Mouse (Mus musculus): ENCODE data around the gene Phpt1. TPM values are rescaled to one million over a fixed set of nuclear protein-coding genes. Genes with fewer than 3 reads are reported as not detected.
"Not testable (repeated sequence)": the region's sequence is repeated elsewhere in the genome, so short reads cannot be mapped to it uniquely, and the experiment has no call there.

The Phpt1 gene
- polyA plus RNA-seq, 1 experiment, result 94.2 TPM

GRCm38 (mm10) chr2:25560551-25560950 is 14.5 kb downstream of the Phpt1 start:
- Histone ChIP-seq H3ac (ENCODE audit: control insufficient read depth, insufficient read length, low read depth) (no peak overlapping the region), H3K4me3 (ENCODE audit: insufficient read depth, poor library complexity, severe bottlenecking) (no peak overlapping the region), H3K36me3 (ENCODE audit: control insufficient read depth, insufficient read depth) (peaks cover 59% of the 10 kb centered on the region), H3K79me2 (ENCODE audit: control insufficient read depth, insufficient read depth) (peaks cover 49% of the 10 kb centered on the region), H3K27me3 (ENCODE audit: control insufficient read depth, insufficient read depth, insufficient read length) (no peaks in the 10 kb centered on the region), H3K79me3 (ENCODE audit: low read depth) (peaks cover 25% of the 10 kb centered on the region)
- no peak for TF ChIP-seq CTCF (IDR thresholded peaks at IDR 0.05; ENCODE audit: control insufficient read depth, insufficient read depth, insufficient read length)

GRCm38 (mm10) chr2:25558774-25559173 is 16.2 kb downstream of the Phpt1 start:
- Histone ChIP-seq H3K36me3 (ENCODE audit: control insufficient read depth, insufficient read depth) (peaks cover 43% of the 10 kb centered on the region), H3K79me3 (ENCODE audit: low read depth) (peaks cover 25% of the 10 kb centered on the region), H3K79me2 (ENCODE audit: control insufficient read depth, insufficient read depth) (peaks cover 49% of the 10 kb centered on the region), H3K4me3 (ENCODE audit: insufficient read depth, poor library complexity, severe bottlenecking) (peak overlapping the region; percentile 98), H3K27me3 (ENCODE audit: control insufficient read depth, insufficient read depth, insufficient read length) (no peaks in the 10 kb centered on the region), H3ac (ENCODE audit: control insufficient read depth, insufficient read length, low read depth) (no peak overlapping the region)
- TF ChIP-seq CEBPB (IDR thresholded peaks at IDR 0.05; ENCODE audit: low read depth) (no peak), FOSL1 (IDR thresholded peaks at IDR 0.05; ENCODE audit: insufficient read depth, low read length, poor library complexity, severe bottlenecking) (no peak), CTCF (IDR thresholded peaks at IDR 0.05; ENCODE audit: control insufficient read depth, insufficient read depth, insufficient read length) (no peak), USF1 (IDR thresholded peaks at IDR 0.05; ENCODE audit: low read depth) (no peak), MAX (IDR thresholded peaks at IDR 0.05) (no peak), MYOG (IDR thresholded peaks at IDR 0.05; ENCODE audit: control insufficient read depth, extremely low read depth, insufficient read length) (no peak), MYOD1 (IDR thresholded peaks at IDR 0.05; ENCODE audit: control insufficient read depth, insufficient read length, low read depth) (no peak)

GRCm38 (mm10) chr2:25557964-25558360 is 17.1 kb downstream of the Phpt1 start:
- peaks cover 25% of the 10 kb centered on the region for H3K79me3 ChIP-seq (ENCODE audit: low read depth)
- no peak for TF ChIP-seq FOSL1 (IDR thresholded peaks at IDR 0.05; ENCODE audit: insufficient read depth, low read length, poor library complexity, severe bottlenecking)
- TF ChIP-seq CEBPB (IDR thresholded peaks at IDR 0.05; ENCODE audit: low read depth), result no peak
- no peak for TF ChIP-seq MAX (IDR thresholded peaks at IDR 0.05)
- no peak for TF ChIP-seq USF1 (IDR thresholded peaks at IDR 0.05; ENCODE audit: low read depth)
- no peak for TF ChIP-seq CTCF (IDR thresholded peaks at IDR 0.05; ENCODE audit: control insufficient read depth, insufficient read depth, insufficient read length)
- no peak for TF ChIP-seq MYOG (IDR thresholded peaks at IDR 0.05; ENCODE audit: control insufficient read depth, extremely low read depth, insufficient read length)
- no peak for TF ChIP-seq MYOD1 (IDR thresholded peaks at IDR 0.05; ENCODE audit: control insufficient read depth, insufficient read length, low read depth)

GRCm38 (mm10) chr2:25557221-25557963 is 17.6 kb downstream of the Phpt1 start, which contains the start of gene Edf1:
TSS of gene Edf1 (plus strand) at chr2:25557847.
- peaks cover 25% of the 10 kb centered on the region for H3K79me3 ChIP-seq (ENCODE audit: low read depth)
- TF ChIP-seq MAX (IDR thresholded peaks at IDR 0.05), result no peak
- TF ChIP-seq MYOG (IDR thresholded peaks at IDR 0.05; ENCODE audit: control insufficient read depth, extremely low read depth, insufficient read length), result no peak
- TF ChIP-seq USF1 (IDR thresholded peaks at IDR 0.05; ENCODE audit: low read depth), result no peak
- no peak for TF ChIP-seq CEBPB (IDR thresholded peaks at IDR 0.05; ENCODE audit: low read depth)
- no peak for TF ChIP-seq MYOD1 (IDR thresholded peaks at IDR 0.05; ENCODE audit: control insufficient read depth, insufficient read length, low read depth)
- no peak for TF ChIP-seq CTCF (IDR thresholded peaks at IDR 0.05; ENCODE audit: control insufficient read depth, insufficient read depth, insufficient read length)
- no peak for TF ChIP-seq FOSL1 (IDR thresholded peaks at IDR 0.05; ENCODE audit: insufficient read depth, low read length, poor library complexity, severe bottlenecking)
- H3K27me3 ChIP-seq (ENCODE audit: control insufficient read depth, insufficient read depth, insufficient read length), result no peaks in the 10 kb centered on the region
- H3ac ChIP-seq (ENCODE audit: control insufficient read depth, insufficient read length, low read depth), result peak within 1 kb of the TSS; percentile 87
- H3K79me2 ChIP-seq (ENCODE audit: control insufficient read depth, insufficient read depth), result peaks cover 49% of the 10 kb centered on the region
- H3K4me3 ChIP-seq (ENCODE audit: insufficient read depth, poor library complexity, severe bottlenecking), result peak within 1 kb of the TSS; percentile 98
- peaks cover 32% of the 10 kb centered on the region for H3K36me3 ChIP-seq (ENCODE audit: control insufficient read depth, insufficient read depth)

More at GRCm38 (mm10) chr2:25557964-25558360, 17.1 kb downstream of the Phpt1 start:
- no peaks in the 10 kb centered on the region for H3K27me3 ChIP-seq (ENCODE audit: control insufficient read depth, insufficient read depth, insufficient read length)
- H3K4me3 ChIP-seq (ENCODE audit: insufficient read depth, poor library complexity, severe bottlenecking), result peak overlapping the region; percentile 98
- peaks cover 35% of the 10 kb centered on the region for H3K36me3 ChIP-seq (ENCODE audit: control insufficient read depth, insufficient read depth)
- peak overlapping the region; percentile 87 for H3ac ChIP-seq (ENCODE audit: control insufficient read depth, insufficient read length, low read depth)
- peaks cover 49% of the 10 kb centered on the region for H3K79me2 ChIP-seq (ENCODE audit: control insufficient read depth, insufficient read depth)

DNA sequence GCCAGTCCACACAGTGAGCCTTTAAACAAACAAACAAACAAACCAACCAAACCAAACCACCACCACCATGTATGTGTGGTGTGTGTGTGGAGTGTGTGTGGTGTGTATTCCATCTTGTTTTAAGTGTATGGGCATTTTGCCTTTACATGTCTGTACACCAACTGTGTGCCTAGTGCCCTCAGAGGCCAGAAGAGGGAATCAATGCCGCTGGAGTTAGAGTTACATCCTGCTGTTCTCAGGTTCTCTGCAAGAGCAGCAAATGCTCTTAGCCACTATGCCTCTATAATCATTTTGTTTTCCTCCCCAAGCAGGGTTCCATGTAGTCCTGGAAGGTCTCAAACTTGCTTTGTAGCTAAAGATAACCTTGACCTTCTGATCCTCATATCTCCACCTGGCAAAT is 18.7 kb downstream of the Phpt1 start:
- Histone ChIP-seq H3K4me3 (ENCODE audit: insufficient read depth, poor library complexity, severe bottlenecking) (no peak overlapping the region), H3K36me3 (ENCODE audit: control insufficient read depth, insufficient read depth) (peaks cover 23% of the 10 kb centered on the region)
- TF ChIP-seq MAX (IDR thresholded peaks at IDR 0.05) (no peak), MYOD1 (IDR thresholded peaks at IDR 0.05; ENCODE audit: control insufficient read depth, insufficient read length, low read depth) (no peak), MYOG (IDR thresholded peaks at IDR 0.05; ENCODE audit: control insufficient read depth, extremely low read depth, insufficient read length) (no peak), USF1 (IDR thresholded peaks at IDR 0.05; ENCODE audit: low read depth) (no peak), CEBPB (IDR thresholded peaks at IDR 0.05; ENCODE audit: low read depth) (no peak), CTCF (IDR thresholded peaks at IDR 0.05; ENCODE audit: control insufficient read depth, insufficient read depth, insufficient read length) (no peak), FOSL1 (IDR thresholded peaks at IDR 0.05; ENCODE audit: insufficient read depth, low read length, poor library complexity, severe bottlenecking) (no peak)

GRCm38 (mm10) chr2:25555479-25555878 is 19.5 kb downstream of the Phpt1 start:
- not testable (repeated sequence) for H3K27me3 ChIP-seq (ENCODE audit: control insufficient read depth, insufficient read depth, insufficient read length); H3K4me3 ChIP-seq (ENCODE audit: insufficient read depth, poor library complexity, severe bottlenecking); H3ac ChIP-seq (ENCODE audit: control insufficient read depth, insufficient read length, low read depth)
- peaks cover 37% of the 10 kb centered on the region for H3K79me2 ChIP-seq (ENCODE audit: control insufficient read depth, insufficient read depth)
- H3K79me3 ChIP-seq (ENCODE audit: low read depth), result peaks cover 25% of the 10 kb centered on the region
- H3K36me3 ChIP-seq (ENCODE audit: control insufficient read depth, insufficient read depth), result peaks cover 15% of the 10 kb centered on the region

More for the DNA sequence above, 18.7 kb downstream of the Phpt1 start:
- Histone ChIP-seq H3K79me3 (ENCODE audit: low read depth) (peaks cover 25% of the 10 kb centered on the region), H3K27me3 (ENCODE audit: control insufficient read depth, insufficient read depth, insufficient read length) (no peaks in the 10 kb centered on the region), H3ac (ENCODE audit: control insufficient read depth, insufficient read length, low read depth) (no peak overlapping the region), H3K79me2 (ENCODE audit: control insufficient read depth, insufficient read depth) (peaks cover 44% of the 10 kb centered on the region)

GRCm38 (mm10) chr2:25553171-25553786 is 21.7 kb downstream of the Phpt1 start:
- not testable (repeated sequence) for H3K27me3 ChIP-seq (ENCODE audit: control insufficient read depth, insufficient read depth, insufficient read length)
- peaks cover 15% of the 10 kb centered on the region for H3K79me2 ChIP-seq (ENCODE audit: control insufficient read depth, insufficient read depth)

More at GRCm38 (mm10) chr2:25553171-25553786, 21.7 kb downstream of the Phpt1 start:
- H3K4me3 ChIP-seq (ENCODE audit: insufficient read depth, poor library complexity, severe bottlenecking); H3K79me3 ChIP-seq (ENCODE audit: low read depth); H3K36me3 ChIP-seq (ENCODE audit: control insufficient read depth, insufficient read depth); H3ac ChIP-seq (ENCODE audit: control insufficient read depth, insufficient read length, low read depth): not testable (repeated sequence)
